Mouse (Mus musculus) kidney, adult 2 months (tissue): ENCODE data around the gene Pak3. TPM values are rescaled to one million over a fixed set of nuclear protein-coding genes. Genes with fewer than 3 reads are reported as not detected.
A peak's percentile ranks its signal among the peaks of the same experiment; 100 is the strongest.

Experiments used
- DNase-seq: peaks from one replicate; pipeline ENCODE4 v3.0.0; 2021
- H3K27ac ChIP-seq: fragments of 200-500 bp; 2 replicates; pipeline ENCODE4 v1.5.1; 2012; ENCODE audit warnings: low read depth, low read length, control low read depth, inconsistent platforms; ENCODE audit not compliant: insufficient read depth
- H3K27me3 ChIP-seq: fragments of 200-500 bp; replicated peaks from 2 replicates; pipeline ENCODE4 v1.6.1; 2012; ENCODE audit warnings: mild to moderate bottlenecking, moderate library complexity, low read length, inconsistent platforms; ENCODE audit not compliant: control insufficient read depth, insufficient read depth
- H3K36me3 ChIP-seq: fragments of 200-500 bp; 2 replicates; pipeline ENCODE4 v1.6.1; 2012; ENCODE audit warnings: mild to moderate bottlenecking, moderate library complexity, low read length, inconsistent platforms; ENCODE audit not compliant: control insufficient read depth, insufficient read depth
- H3K4me1 ChIP-seq: fragments of 200-500 bp; 2 replicates; pipeline ENCODE4 v1.6.1; 2011; ENCODE audit warnings: low read length; ENCODE audit not compliant: control insufficient read depth, insufficient read depth
- H3K4me3 ChIP-seq: fragments of 200-500 bp; 2 replicates; pipeline ENCODE4 v1.5.1; 2011; ENCODE audit warnings: mild to moderate bottlenecking, low read depth, low read length, control low read depth; ENCODE audit not compliant: insufficient read depth
- CTCF ChIP-seq: fragments of 200-500 bp; conservative IDR thresholded peaks from 2 replicates; pipeline ENCODE4 v1.5.1; 2011; ENCODE audit warnings: low read depth, mild to moderate bottlenecking, control low read depth, low read length, moderate library complexity, mixed read lengths; ENCODE audit not compliant: insufficient read depth, insufficient read length
- POLR2A ChIP-seq: fragments of 200-500 bp; IDR thresholded peaks from one replicate; pipeline ENCODE4 v1.6.1; 2011; ENCODE audit warnings: low read depth, low read length, control low read depth
- WGBS: fragments of 180-500 bp; shearing (Covaris S2); methylation state at CpG from one replicate; pipeline ENCODE4 v1.1.7; 2018; 5-methylcytosine and 5-hydroxymethylcytosine counted together
- polyA plus RNA-seq: library from polyadenylated mRNA; depleted of rRNA; stranded (reverse); fragments of >200 nt; gene quantifications from 2 replicates; pipeline ENCODE4 v1.2.3, GENCODE M21; 2012; rRNA removed

Pak3 gene
- polyA plus RNA-seq, 1 experiment: 0.11 TPM

DNA sequence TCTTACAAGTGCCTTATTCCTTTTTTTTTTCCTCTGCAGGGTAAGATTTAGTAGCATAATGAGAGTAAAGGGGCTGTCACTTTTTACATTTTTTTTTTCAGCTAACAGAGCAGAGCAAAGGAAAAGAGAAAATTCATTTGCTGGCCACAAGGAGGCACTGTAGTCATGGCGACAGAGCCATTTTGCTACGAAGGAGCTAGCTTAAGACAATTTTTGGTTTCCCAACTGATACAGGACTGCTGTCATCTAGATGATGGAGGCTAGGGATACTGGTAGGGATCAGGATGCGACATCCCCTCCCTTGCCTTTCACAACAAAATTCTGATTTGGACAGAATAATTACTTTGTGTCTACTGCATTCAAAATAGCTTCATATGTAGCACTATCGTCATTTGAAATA lies 217.6 kb downstream of the Pak3 start:
- no peak for DNase-seq

DNA sequence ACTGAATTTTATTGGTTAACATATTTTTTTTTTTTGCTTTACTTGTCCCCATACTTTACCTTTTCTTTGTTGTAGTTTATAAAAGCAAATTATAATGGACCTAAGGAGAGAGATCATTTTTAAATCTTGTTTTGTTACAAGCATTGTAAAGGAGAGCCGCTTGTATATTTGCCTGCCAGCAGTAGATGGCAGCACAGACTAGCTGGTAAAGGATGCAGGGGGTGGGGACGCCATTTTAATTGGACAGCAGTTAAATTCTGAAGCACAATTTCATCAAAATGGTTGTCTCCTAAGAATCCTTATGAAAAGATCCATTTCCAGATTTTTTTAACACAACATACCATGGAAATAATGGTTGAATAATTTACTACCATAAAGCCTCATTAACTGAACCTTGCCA lies 220.8 kb downstream of the Pak3 start:
- TF ChIP-seq CTCF (peak; percentile 61), POLR2A (no peak)
- WGBS: 16% methylated on average over 2 of the region's 2 CpGs
- Histone ChIP-seq H3K4me3 (no peak overlapping the region), H3K4me1 (no peaks in the 10 kb centered on the region), H3K27me3 (no peaks in the 10 kb centered on the region), H3K36me3 (no peaks in the 10 kb centered on the region), H3K27ac (no peak overlapping the region)
- peak; percentile 21 for DNase-seq

More for the DNA sequence above, 217.6 kb downstream of the Pak3 start:
- Histone ChIP-seq H3K27me3 (no peaks in the 10 kb centered on the region), H3K27ac (no peak overlapping the region), H3K36me3 (no peaks in the 10 kb centered on the region), H3K4me1 (no peaks in the 10 kb centered on the region), H3K4me3 (no peak overlapping the region)
- 36% methylated on average over 4 of the region's 4 CpGs for WGBS
- TF ChIP-seq CTCF (peak; percentile 43; the same call in 1 of the 2 replicates), POLR2A (no peak)

DNA sequence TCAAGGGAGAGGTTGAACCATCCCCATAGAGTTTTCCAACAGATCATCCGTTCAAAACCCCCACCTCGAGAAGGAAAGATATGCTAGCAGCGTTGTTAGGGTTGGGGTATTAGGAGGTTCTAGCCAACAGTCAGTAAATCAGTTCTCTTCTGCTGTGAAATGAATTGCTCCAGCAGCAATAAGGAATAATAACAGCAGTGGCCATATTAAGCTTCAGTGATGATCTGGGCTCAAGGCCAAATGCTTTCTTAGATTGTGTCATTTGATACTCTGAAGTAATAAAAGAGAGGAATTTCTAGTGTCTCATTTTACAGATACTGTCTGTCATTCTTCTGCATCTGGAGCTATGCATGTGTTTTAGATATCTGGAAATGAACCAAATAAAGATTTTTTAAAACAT lies 244.2 kb downstream of the Pak3 start:
- Histone ChIP-seq H3K27me3 (no peaks in the 10 kb centered on the region), H3K27ac (no peak overlapping the region), H3K4me1 (no peaks in the 10 kb centered on the region), H3K36me3 (no peaks in the 10 kb centered on the region), H3K4me3 (no peak overlapping the region)
- TF ChIP-seq POLR2A (no peak), CTCF (no peak)
- 63% methylated on average over 3 of the region's 3 CpGs for WGBS
- no peak for DNase-seq

DNA sequence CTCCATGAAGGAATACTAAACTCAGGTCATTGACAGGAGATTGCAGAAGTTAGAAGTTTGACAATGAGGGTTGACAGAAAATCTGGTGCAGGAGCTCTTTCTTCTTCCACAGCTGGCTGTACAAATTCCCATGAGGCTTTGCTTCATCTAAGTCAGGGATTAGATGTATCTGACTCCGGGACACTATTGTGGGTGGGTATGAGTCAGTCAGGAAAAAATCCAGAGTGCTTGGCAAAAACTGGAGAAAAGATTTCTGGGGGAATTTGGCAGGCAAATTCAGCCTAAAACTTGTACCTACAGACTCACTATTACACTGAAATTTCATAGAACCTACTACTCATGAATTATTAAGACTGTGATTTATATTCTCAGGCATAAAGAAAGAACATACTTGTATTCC lies 297.6 kb downstream of the Pak3 start:
- 81% methylated on average over 1 of the region's 1 CpGs for WGBS
- Histone ChIP-seq H3K27ac (no peak overlapping the region), H3K27me3 (no peaks in the 10 kb centered on the region), H3K4me3 (no peak overlapping the region), H3K4me1 (no peaks in the 10 kb centered on the region), H3K36me3 (no peaks in the 10 kb centered on the region)
- TF ChIP-seq POLR2A (no peak), CTCF (no peak)
- no peak for DNase-seq

DNA sequence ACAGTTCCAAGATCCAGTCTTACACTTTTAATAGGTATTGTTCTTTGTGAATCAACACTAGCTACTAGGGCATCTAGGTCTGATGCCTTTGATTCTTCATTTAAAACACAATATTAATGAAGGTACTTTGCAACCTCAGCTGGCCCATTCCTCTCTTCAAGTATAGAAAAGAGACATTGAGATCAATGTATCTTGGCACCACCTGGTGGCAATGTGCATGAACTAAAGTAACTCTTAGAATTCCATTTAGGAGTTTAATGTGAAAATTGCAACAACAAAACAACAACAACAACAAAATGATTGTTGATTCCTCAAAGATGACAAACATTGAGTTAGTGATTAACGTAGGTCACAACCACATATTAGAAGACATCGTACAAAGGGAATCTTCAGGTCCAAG lies 300.6 kb downstream of the Pak3 start:
- DNase-seq: no peak
- no peak for TF ChIP-seq POLR2A
- TF ChIP-seq CTCF: no peak
- Histone ChIP-seq H3K4me1 (no peaks in the 10 kb centered on the region), H3K27me3 (no peaks in the 10 kb centered on the region), H3K27ac (no peak overlapping the region), H3K36me3 (no peaks in the 10 kb centered on the region), H3K4me3 (no peak overlapping the region)
- 87% methylated on average over 2 of the region's 2 CpGs for WGBS

DNA sequence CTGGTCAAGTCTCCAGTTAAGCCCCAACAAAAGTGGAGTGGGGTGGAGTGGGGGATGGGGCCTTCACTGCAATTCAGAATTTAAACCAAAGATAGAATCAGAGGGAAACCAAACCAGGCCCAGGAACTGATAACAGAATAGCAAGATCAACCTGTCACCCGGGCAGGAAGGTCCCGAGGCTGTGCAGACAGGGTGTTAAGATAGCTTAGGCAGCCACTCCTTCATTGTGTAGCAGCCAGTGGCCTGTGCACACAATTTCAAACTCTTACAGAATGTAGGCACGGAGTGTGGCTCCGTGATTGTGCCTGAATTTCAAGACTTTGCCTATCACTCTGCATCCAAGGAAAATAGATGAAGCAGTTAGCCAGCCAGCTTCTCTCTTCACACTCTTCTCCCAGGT lies 308.1 kb downstream of the Pak3 start:
- H3K27me3 ChIP-seq: no peaks in the 10 kb centered on the region
- H3K27ac ChIP-seq: no peak overlapping the region
- no peaks in the 10 kb centered on the region for H3K4me1 ChIP-seq
- H3K4me3 ChIP-seq: no peak overlapping the region
- TF ChIP-seq CTCF (no peak), POLR2A (no peak)
- no peak for DNase-seq
- no peaks in the 10 kb centered on the region for H3K36me3 ChIP-seq
- 14% methylated on average over 4 of the region's 4 CpGs for WGBS

DNA sequence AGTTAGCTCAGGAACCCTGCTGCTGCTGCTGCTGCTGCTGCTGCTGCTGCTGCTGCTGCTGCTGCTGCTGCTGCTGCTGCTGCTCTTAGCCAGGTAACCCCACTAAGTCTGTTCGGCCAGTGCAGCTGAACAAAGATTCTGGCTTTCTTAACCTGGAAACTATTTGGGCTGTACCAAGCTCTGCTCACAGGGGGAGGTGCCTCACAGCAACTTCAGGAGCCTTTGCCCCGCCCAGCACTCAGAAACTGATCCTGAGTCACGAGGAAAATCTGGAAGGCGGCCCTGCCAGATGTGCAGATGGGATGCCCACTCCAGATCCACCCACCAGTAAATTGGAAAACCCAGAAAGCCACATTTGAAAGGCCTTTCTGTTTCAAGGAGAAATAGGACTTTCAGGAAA lies 308.8 kb downstream of the Pak3 start, which contains the start of gene Capn6:
Gene Capn6 (minus strand): TSS at position 203 of the 400 bp plus-strand sequence.
- Histone ChIP-seq H3K36me3 (no peaks in the 10 kb centered on the region), H3K27ac (no peak within 1 kb of the TSS), H3K4me1 (no peaks in the 10 kb centered on the region), H3K4me3 (no peak within 1 kb of the TSS), H3K27me3 (no peaks in the 10 kb centered on the region)
- peak; percentile 23 for DNase-seq
- TF ChIP-seq CTCF: no peak
- TF ChIP-seq POLR2A: no peak
- WGBS: 24% methylated on average over 4 of the region's 4 CpGs

DNA sequence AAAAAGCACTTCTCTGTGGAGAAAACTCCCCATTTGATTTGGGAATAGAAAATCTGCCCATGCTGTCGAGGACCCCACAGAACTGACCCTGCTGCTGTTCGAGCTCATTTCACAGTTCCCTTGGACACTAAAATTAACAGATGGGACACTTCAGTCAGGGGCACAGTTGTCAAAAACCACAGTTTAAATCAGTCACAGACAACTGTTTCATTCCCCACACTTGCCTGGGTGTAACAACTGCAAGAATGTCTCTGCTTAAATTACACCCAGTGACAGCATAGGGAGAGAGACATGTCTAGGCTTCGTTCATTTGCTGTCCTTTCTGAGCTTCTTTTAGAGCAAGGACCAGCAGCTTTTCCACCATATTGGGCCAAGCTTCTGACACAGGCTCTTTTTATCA lies 328.2 kb downstream of the Pak3 start:
- Histone ChIP-seq H3K27me3 (no peaks in the 10 kb centered on the region), H3K4me1 (no peaks in the 10 kb centered on the region), H3K36me3 (no peaks in the 10 kb centered on the region), H3K27ac (no peak overlapping the region), H3K4me3 (no peak overlapping the region)
- no peak for DNase-seq
- 37% methylated on average over 3 of the region's 3 CpGs for WGBS
- no peak for TF ChIP-seq CTCF
- TF ChIP-seq POLR2A: no peak

Other genes starting within 250 kb of the Pak3 start
- gene Chrdl1, start 124.3 kb upstream of the Pak3 start, polyA plus RNA-seq: 5.3 and 7.9 TPM in 2 replicates